Mouse (Mus musculus) cerebellum, adult 18-20 months (tissue): ENCODE results near the gene Cinp.
"Not testable (repeated sequence)": the region's sequence is repeated elsewhere in the genome, so short reads cannot be mapped to it uniquely, and the experiment has no call there.

Source experiments
- DNase-seq, 2 experiments: peaks; one replicate each; pipeline ENCODE4 v3.0.0; 2021

The Cinp gene

DNA sequence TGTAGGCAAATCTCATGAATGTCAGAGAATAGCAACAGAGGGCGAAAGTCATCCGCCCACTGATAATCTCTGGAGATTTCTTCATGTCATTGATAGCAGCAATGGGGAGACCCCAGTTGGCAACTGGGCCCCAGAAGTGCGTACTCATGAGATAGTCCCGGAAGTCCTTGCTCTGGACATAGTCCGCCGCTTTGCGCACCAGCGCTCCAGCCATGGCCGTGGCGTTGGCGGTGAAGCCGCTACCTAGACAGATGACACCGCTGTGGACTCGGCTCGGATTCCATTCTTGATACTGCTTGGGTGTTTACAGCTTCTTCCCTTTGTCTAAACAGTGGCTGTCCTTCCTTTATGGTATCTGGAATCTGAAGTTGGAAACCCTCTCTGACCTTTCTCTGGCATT lies 30.3 kb downstream of the Cinp start:
- DNase-seq, result not testable (repeated sequence)

GRCm38 (mm10) chr12:110857196-110857595 lies 31.7 kb downstream of the Cinp start:
- DNase-seq, result no peak

- no peak for DNase-seq
Observed at GRCm38 (mm10) chr12:110854786-110855737, 33.9 kb downstream of the Cinp start.

- no peak for DNase-seq
Observed at GRCm38 (mm10) chr12:110851923-110852322, 37.0 kb downstream of the Cinp start.

DNA sequence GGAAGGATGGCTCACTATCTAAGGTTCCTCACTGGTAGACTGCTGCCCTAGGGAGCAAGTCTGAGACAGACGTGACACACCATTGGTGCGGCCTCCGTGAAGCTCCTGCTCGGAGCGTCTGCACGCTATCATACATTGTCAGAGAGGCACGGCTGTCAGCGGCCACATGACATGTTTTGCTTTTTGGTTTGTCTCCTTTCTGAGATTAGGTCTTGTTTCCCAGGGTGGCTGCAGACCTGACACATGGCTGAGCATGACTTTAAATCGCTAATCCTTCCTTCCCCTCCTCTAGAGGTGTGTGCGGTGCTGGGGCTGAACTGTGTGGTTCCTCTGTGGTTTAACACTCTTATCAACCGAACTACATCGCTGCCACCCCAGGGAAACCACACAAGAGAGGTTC lies 37.5 kb downstream of the Cinp start:
- DNase-seq, result no peak

DNA sequence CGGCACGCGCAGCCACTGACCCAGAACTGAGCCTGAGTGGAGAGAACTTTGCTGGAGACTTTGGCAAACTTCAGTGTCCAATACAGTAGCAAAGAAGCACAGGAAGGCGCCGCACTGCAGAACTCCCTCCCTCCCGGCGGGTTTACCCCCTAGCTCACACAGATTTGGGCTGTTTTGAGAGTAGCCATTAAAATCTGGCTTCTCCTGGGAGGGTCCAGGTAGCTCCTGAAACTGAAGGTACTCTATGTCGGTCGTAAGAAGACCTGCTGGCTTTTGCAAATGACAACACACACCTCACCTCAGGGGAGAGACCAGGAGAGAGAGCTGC lies 38.1 kb downstream of the Cinp start:
- DNase-seq, result no peak

- DNase-seq, result peak; percentile 86 to 93
Observed at GRCm38 (mm10) chr12:110850010-110850928, 38.7 kb downstream of the Cinp start, which contains the start of gene Zfp839. Zfp839 (plus strand) TSS chr12:110850253.

DNA sequence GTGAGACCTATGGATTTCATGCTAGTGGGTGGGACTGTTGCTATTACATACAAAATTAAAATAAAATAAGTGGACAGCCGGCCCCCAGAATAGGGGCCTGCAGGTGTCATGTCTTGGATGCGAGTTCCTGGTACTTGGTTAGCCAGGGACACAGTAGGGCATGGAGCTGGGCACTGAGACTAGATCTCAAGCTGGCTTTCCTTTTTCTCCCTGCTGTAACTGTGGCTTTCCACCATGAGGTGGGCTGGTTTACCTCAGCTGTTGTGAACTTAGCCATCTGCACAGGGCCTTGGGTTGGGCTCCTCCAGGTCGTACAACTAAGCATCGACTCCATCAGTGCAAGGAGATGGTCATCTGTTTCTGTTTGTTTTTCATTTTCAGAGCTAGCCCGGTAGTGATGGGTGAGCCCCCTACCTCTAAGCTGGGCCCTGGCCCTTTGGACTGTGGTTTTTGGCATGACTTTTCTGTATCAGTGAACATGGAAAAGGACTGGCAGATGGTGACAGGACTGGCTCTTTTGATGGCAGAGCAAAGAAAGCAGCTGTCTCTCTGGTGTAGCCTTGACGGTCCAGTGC lies 42.7 kb downstream of the Cinp start:
- DNase-seq, result no peak

GRCm38 (mm10) chr12:110845131-110845880 lies 43.6 kb downstream of the Cinp start:
- peak; percentile 87 to 90 for DNase-seq

DNA sequence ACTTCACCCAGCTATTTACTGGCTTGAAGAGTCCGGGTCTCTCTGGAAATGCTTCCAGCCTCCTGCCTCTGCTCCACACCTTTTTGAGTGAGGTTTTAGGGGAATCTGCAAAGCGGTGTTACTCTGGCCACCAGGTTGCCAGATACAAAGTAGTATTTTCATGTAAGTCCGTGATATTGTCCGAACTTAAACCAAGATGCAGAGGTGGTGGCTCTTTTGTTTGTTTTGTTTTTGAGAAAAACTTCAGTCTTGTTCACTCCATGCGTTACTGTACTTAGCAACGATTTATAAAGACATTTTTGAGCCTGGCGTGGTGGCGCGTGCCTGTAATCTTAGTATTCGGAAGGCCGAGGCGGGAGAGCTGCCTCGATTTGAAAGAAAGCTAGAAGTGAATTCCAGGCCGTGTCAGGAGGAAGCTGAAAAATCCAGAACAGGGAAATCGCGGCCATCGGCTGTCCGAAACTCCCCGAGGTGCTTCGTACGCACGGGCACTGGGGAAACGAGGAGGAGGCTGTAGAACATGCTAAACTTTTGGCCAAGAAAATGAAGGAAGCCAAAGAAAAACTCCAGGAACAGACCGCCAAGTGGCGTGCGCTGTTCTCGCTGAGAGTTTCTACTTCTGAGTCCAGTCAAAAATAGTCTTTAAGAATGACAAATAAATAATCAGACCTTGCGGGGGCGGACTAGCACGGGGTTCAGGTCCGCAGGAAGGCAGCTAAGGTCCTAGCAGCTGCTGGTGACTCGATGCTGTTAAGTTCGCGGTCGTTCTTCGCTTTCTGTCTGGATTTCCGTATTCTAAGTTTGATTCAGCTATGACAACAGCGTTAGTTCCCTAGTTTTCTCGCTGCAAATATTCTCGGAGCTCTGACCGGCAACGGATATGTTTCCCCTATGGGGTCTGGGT lies 44.5 kb downstream of the Cinp start:
- peak; percentile 27 to 29 for DNase-seq

- peak; percentile 81 to 92 for DNase-seq
Observed at GRCm38 (mm10) chr12:110843194-110844048, 45.5 kb downstream of the Cinp start.

DNA sequence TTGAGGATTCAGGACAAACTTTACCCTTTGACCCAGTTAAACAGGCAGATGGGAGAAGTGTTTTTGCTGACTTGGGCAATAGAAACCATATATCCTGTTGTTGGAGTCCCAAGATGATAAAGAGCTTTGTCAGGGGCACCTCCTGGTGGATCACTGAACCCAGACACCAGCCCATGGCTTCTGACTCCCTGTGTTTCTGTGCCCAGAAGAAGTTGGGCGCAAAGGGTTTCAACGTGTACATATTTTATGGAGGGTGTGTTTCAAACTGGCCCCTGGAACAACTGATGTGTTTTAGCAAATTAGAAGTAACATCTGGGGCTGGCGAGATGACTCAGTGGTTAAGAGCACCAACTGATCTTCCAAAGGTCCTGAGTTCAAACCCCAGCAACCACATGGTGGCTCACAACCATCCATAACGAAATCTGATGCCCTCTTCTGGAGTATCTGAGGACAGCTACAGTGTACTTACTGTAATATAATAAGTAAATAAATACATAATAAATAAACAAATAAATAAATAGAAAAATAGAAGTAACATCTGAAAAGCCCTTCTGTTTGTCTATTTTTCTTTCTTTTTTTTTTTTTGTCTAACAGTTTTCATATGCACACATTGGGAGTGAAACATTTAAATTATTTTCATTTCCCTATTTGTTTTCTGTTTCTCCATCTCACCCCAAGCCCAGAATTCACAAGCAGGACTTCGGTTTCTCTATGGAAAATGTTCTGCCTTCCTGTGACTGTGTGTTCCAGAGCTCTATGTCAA lies 47.0 kb downstream of the Cinp start:
- DNase-seq, result no peak

- DNase-seq, result peak; percentile 94 to 97
Observed at GRCm38 (mm10) chr12:110840348-110841198, 48.4 kb downstream of the Cinp start, which contains the start of gene Mok. Mok (minus strand) TSS chr12:110840939.

DNA sequence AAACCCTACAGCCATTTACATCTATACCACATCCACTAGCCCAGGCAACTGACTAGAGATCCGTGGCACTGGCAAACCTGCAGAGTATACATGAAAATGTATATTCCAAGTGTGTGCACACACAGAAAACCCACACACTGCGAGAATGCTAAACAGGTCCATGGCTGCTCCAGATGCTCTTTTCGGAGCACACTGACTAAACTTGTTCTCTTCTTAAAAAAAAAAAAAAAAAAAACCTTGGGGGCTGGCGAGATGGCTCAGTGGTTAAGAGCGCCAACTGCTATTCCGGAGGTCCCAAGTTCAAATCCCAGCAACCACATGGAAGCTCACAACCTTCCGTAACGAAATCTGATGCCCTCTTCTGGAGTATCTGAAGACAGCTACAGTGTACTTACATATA lies 51.1 kb downstream of the Cinp start:
- no peak for DNase-seq

DNA sequence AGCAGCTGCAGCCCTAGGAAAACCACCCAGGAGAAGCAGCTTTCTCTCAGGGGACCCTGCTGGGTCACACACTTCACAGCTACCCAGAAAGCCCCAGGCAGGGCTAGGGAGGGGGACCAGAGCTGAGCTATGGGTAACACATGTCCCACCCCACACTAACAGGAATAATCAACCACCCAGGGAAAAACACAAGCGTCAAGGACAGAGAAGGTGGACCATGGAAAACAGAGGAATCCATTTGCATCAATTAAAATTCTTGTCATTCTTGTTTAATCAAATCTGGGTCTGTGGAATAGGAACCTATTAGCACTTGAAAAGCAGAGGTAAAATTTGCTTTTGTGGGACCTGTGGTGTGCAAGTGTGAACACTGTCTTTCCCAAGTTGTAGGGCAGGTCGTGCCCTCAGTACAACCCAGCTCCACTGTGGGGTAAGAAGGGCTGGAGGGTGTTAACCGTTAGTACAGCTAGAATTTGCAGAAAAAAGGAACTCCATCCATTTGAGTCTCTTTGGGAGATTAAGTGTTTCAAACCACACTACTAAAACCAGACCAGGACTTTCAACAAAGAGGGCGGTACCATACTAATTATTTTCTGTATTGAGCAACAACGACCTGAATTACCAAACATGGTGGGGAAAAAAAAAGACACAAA lies 51.6 kb downstream of the Cinp start:
- DNase-seq, result no peak

- no peak for DNase-seq
Observed at GRCm38 (mm10) chr12:110836729-110837128, 52.2 kb downstream of the Cinp start.

- DNase-seq, result no peak
Observed at GRCm38 (mm10) chr12:110835182-110835581, 53.8 kb downstream of the Cinp start.
